Mouse (Mus musculus) myocyte (in vitro differentiated cells): ENCODE results near the gene Atp6v1e2. TPM values are rescaled to one million over a fixed set of nuclear protein-coding genes. Genes with fewer than 3 reads are reported as not detected.

Source experiments
- H3K27me3 ChIP-seq: one replicate; pipeline ENCODE4 v1.6.1; 2011; ENCODE audit not compliant: control insufficient read depth, insufficient read depth, insufficient read length
- H3K36me3 ChIP-seq: one replicate; pipeline ENCODE4 v1.6.1; 2011; ENCODE audit not compliant: control insufficient read depth, insufficient read depth
- H3K4me2 ChIP-seq: one replicate; pipeline ENCODE4 v1.6.1; 2011; ENCODE audit warnings: low read depth, control low read depth
- H3K4me3 ChIP-seq: one replicate; pipeline ENCODE4 v1.5.1; 2011; ENCODE audit warnings: mild to moderate bottlenecking, control low read depth, moderate library complexity
- H3K79me2 ChIP-seq: one replicate; pipeline ENCODE4 v1.6.1; 2011; ENCODE audit not compliant: control insufficient read depth, insufficient read depth
- H3ac ChIP-seq: one replicate; pipeline ENCODE4 v1.6.1; 2011; ENCODE audit not compliant: control insufficient read depth, insufficient read length
- CEBPB ChIP-seq: IDR thresholded peaks from 2 replicates; pipeline ENCODE4 v1.6.1; 2011; ENCODE audit warnings: mild to moderate bottlenecking, moderate library complexity; ENCODE audit not compliant: poor library complexity, insufficient read depth, severe bottlenecking
- E2F4 ChIP-seq: IDR thresholded peaks from one replicate; pipeline ENCODE4 v1.6.1; 2011; ENCODE audit warnings: mild to moderate bottlenecking, control low read depth, moderate library complexity; ENCODE audit not compliant: insufficient read depth
- MAX ChIP-seq: IDR thresholded peaks from one replicate; pipeline ENCODE4 v1.6.1; 2011; ENCODE audit warnings: low read depth, mild to moderate bottlenecking, control low read depth
- MYOD1 ChIP-seq, 3 experiments: IDR thresholded peaks; one replicate each; pipeline ENCODE4 v1.6.1; 2011; ENCODE audit warnings: control low read depth in 2 of 3, low read depth in 2 of 3, mild to moderate bottlenecking in 2 of 3, moderate library complexity in 1 of 3; ENCODE audit not compliant: insufficient read length in 2 of 3, control insufficient read depth in 1 of 3
- MYOG ChIP-seq, 3 experiments: IDR thresholded peaks; one replicate each; pipeline ENCODE4 v1.6.1; 2011; ENCODE audit warnings: control low read depth in 2 of 3, low read depth in 2 of 3, mild to moderate bottlenecking in 2 of 3; ENCODE audit not compliant: insufficient read length in 2 of 3, control insufficient read depth in 1 of 3, insufficient read depth in 1 of 3
- POLR2A ChIP-seq: IDR thresholded peaks from one replicate; pipeline ENCODE4 v1.6.1; 2011; ENCODE audit warnings: low read depth, mild to moderate bottlenecking, control low read depth, moderate library complexity; ENCODE audit not compliant: insufficient read length
- POLR2AphosphoS2 ChIP-seq: IDR thresholded peaks from one replicate; pipeline ENCODE4 v1.6.1; 2011; ENCODE audit warnings: low read depth, control low read depth; ENCODE audit not compliant: insufficient read length
- REST ChIP-seq: IDR thresholded peaks from one replicate; pipeline ENCODE4 v1.6.1; 2011; ENCODE audit warnings: mild to moderate bottlenecking, control low read depth, moderate library complexity; ENCODE audit not compliant: insufficient read depth, insufficient read length
- SRF ChIP-seq: IDR thresholded peaks from one replicate; pipeline ENCODE4 v1.6.1; 2011; ENCODE audit warnings: low read depth; ENCODE audit not compliant: control insufficient read depth, insufficient read length
- TCF12 ChIP-seq: IDR thresholded peaks from one replicate; pipeline ENCODE4 v1.6.1; 2011; ENCODE audit warnings: mild to moderate bottlenecking, control low read depth; ENCODE audit not compliant: poor library complexity, insufficient read depth, severe bottlenecking
- TCF3 ChIP-seq: IDR thresholded peaks from one replicate; pipeline ENCODE4 v1.6.1; 2011; ENCODE audit warnings: low read depth, control low read depth; ENCODE audit not compliant: insufficient read length
- USF1 ChIP-seq: IDR thresholded peaks from one replicate; pipeline ENCODE4 v1.6.1; 2011; ENCODE audit warnings: low read depth, mild to moderate bottlenecking, control low read depth, moderate library complexity
- polyA plus RNA-seq: library from polyadenylated mRNA; unstranded; fragments of >200 nt; fragmentation: generic; extraction: Trizol; gene quantifications from one replicate; pipeline ENCODE4 v1.2.1, GENCODE M21; 2012; ENCODE audit warnings: missing spikeins

Atp6v1e2 gene
- not detected for polyA plus RNA-seq

GRCm38 (mm10) chr17:86947840-86948796, at the start of gene Atp6v1e2:
Gene Atp6v1e2 (minus strand): TSS chr17:86947897.
- Histone ChIP-seq H3K79me2 (no peaks in the 10 kb centered on the region), H3K4me2 (peak within 1 kb of the TSS; percentile 1), H3K27me3 (peaks cover 6% of the 10 kb centered on the region), H3ac (no peak within 1 kb of the TSS), H3K36me3 (no peaks in the 10 kb centered on the region), H3K4me3 (no peak within 1 kb of the TSS)
- no peak for TF ChIP-seq USF1
- no peak for TF ChIP-seq TCF12
- TF ChIP-seq E2F4, result no peak
- no peak for TF ChIP-seq POLR2A
- TF ChIP-seq REST, result no peak
- TF ChIP-seq MAX, result no peak
- TF ChIP-seq CEBPB, result no peak
- no peak for TF ChIP-seq MYOD1 (IDR thresholded peaks at IDR 0.05; ENCODE audit: control insufficient read depth in 1 of 3, insufficient read length in 2 of 3, low read depth in 2 of 3)
- no peak for TF ChIP-seq TCF3
- no peak for TF ChIP-seq POLR2AphosphoS2
- TF ChIP-seq SRF, result no peak
- no peak for TF ChIP-seq MYOG (IDR thresholded peaks at IDR 0.05; ENCODE audit: control insufficient read depth in 1 of 3, insufficient read depth in 1 of 3, insufficient read length in 2 of 3, low read depth in 2 of 3)

- Histone ChIP-seq H3ac (no peak overlapping the region), H3K36me3 (peaks cover 46% of the 10 kb centered on the region), H3K27me3 (no peaks in the 10 kb centered on the region), H3K4me3 (no peak overlapping the region), H3K4me2 (no peak overlapping the region), H3K79me2 (peaks cover 17% of the 10 kb centered on the region)
- no peak for TF ChIP-seq SRF
- no peak for TF ChIP-seq POLR2A
- TF ChIP-seq MYOG (IDR thresholded peaks at IDR 0.05; ENCODE audit: control insufficient read depth in 1 of 3, insufficient read depth in 1 of 3, insufficient read length in 2 of 3, low read depth in 2 of 3), result no peak
- no peak for TF ChIP-seq CEBPB
- TF ChIP-seq USF1, result no peak
- TF ChIP-seq REST, result no peak
- TF ChIP-seq TCF3, result no peak
These were observed 49.6 kb upstream of the Atp6v1e2 start for GRCm38 (mm10) chr17:86997323-86997722.

- Histone ChIP-seq H3K4me2 (no peak overlapping the region), H3K4me3 (no peak overlapping the region), H3K36me3 (peaks cover 23% of the 10 kb centered on the region), H3K79me2 (peaks cover 42% of the 10 kb centered on the region), H3K27me3 (no peaks in the 10 kb centered on the region), H3ac (no peak overlapping the region)
- TF ChIP-seq POLR2AphosphoS2, result no peak
- TF ChIP-seq MYOG (IDR thresholded peaks at IDR 0.05; ENCODE audit: control insufficient read depth in 1 of 3, insufficient read depth in 1 of 3, insufficient read length in 2 of 3, low read depth in 2 of 3), result no peak
- TF ChIP-seq TCF3, result no peak
- no peak for TF ChIP-seq POLR2A
- no peak for TF ChIP-seq MAX
- TF ChIP-seq SRF, result no peak
- no peak for TF ChIP-seq USF1
- TF ChIP-seq TCF12, result no peak
- TF ChIP-seq MYOD1 (IDR thresholded peaks at IDR 0.05; ENCODE audit: control insufficient read depth in 1 of 3, insufficient read length in 2 of 3, low read depth in 2 of 3), result no peak
- TF ChIP-seq CEBPB, result no peak
- no peak for TF ChIP-seq E2F4
- no peak for TF ChIP-seq REST
These were observed 43.6 kb upstream of the Atp6v1e2 start for GRCm38 (mm10) chr17:86991306-86991705.

GRCm38 (mm10) chr17:86988601-86989184, 41.0 kb upstream of the Atp6v1e2 start:
- H3K4me3 ChIP-seq, result no peak overlapping the region
- H3K4me2 ChIP-seq, result peak overlapping the region; percentile 63
- TF ChIP-seq MYOD1 (IDR thresholded peaks at IDR 0.05; ENCODE audit: control insufficient read depth in 1 of 3, insufficient read length in 2 of 3, low read depth in 2 of 3) (peak; percentile 75 to 98 (median 87)), MAX (no peak), MYOG (IDR thresholded peaks at IDR 0.05; ENCODE audit: control insufficient read depth in 1 of 3, insufficient read depth in 1 of 3, insufficient read length in 2 of 3, low read depth in 2 of 3) (peak in 2 of 3 experiments; percentile 87 to 100), CEBPB (no peak), USF1 (no peak), POLR2A (no peak), TCF12 (peak; percentile 95), POLR2AphosphoS2 (peak; percentile 47), REST (no peak), SRF (no peak), TCF3 (peak; percentile 61), E2F4 (no peak)
- H3ac ChIP-seq, result no peak overlapping the region
- H3K27me3 ChIP-seq, result no peaks in the 10 kb centered on the region
- peaks cover 48% of the 10 kb centered on the region for H3K79me2 ChIP-seq
- peaks cover 7% of the 10 kb centered on the region for H3K36me3 ChIP-seq
